Mouse (Mus musculus) CH12.LX (cell line): ENCODE data around the gene Trim43a. TPM values are rescaled to one million over a fixed set of nuclear protein-coding genes. Genes with fewer than 3 reads are reported as not detected.
"Not testable (repeated sequence)": the region's sequence is repeated elsewhere in the genome, so short reads cannot be mapped to it uniquely, and the experiment has no call there.

Experiments
- DNase-seq: peaks from one replicate; pipeline ENCODE4 v3.0.0-alpha.2; 2013; ENCODE audit errors: extremely low read depth
- H3K27ac ChIP-seq: 2 replicates; pipeline ENCODE4 v1.5.1; 2012; ENCODE audit warnings: low read depth, mild to moderate bottlenecking, control low read depth, moderate library complexity; ENCODE audit not compliant: insufficient read depth
- H3K27me3 ChIP-seq: replicated peaks from 2 replicates; pipeline ENCODE3; 2012; ENCODE audit warnings: inconsistent platforms
- H3K36me3 ChIP-seq, 2 experiments: replicated peaks in 1 of 2; 2 replicates each; pipeline versions ENCODE3 to v1.6.1; 2012; ENCODE audit warnings: inconsistent platforms in 1 of 2, low read length in 1 of 2, mild to moderate bottlenecking in 1 of 2, mixed read lengths in 1 of 2, moderate library complexity in 1 of 2; ENCODE audit not compliant: control insufficient read depth in 1 of 2, insufficient read depth in 1 of 2
- H3K4me1 ChIP-seq, 2 experiments: 2 replicates each; pipeline ENCODE4 v1.6.1; 2012; ENCODE audit warnings: inconsistent platforms in 1 of 2, moderate library complexity in 1 of 2; ENCODE audit not compliant: insufficient read depth in 2 of 2, control insufficient read depth in 1 of 2
- H3K4me2 ChIP-seq: 2 replicates; pipeline ENCODE4 v1.6.1; 2012; ENCODE audit warnings: low read depth, mild to moderate bottlenecking, control low read depth; ENCODE audit not compliant: poor library complexity, insufficient read depth, severe bottlenecking
- H3K4me3 ChIP-seq, 3 experiments: fragments of 150-350 bp in 1 of 3; sonication (generic) in 1 of 3; replicated peaks in 1 of 3; 2 replicates each; pipeline versions ENCODE3 to v1.5.1; 2011 to 2012; ENCODE audit warnings: low read depth in 2 of 3, low read length in 2 of 3, mild to moderate bottlenecking in 2 of 3, moderate library complexity in 2 of 3, control low read depth in 1 of 3, improper control_type of control experiment in 1 of 3, inconsistent platforms in 1 of 3, mixed read lengths in 1 of 3; ENCODE audit not compliant: poor library complexity in 1 of 3
- H3K79me2 ChIP-seq: replicated peaks from 2 replicates; pipeline ENCODE4 v1.6.1; 2012; ENCODE audit warnings: mild to moderate bottlenecking, moderate library complexity; ENCODE audit not compliant: control insufficient read depth, poor library complexity, insufficient read depth, severe bottlenecking; ENCODE audit errors: extremely low read depth
- H3K9ac ChIP-seq: 2 replicates; pipeline ENCODE4 v1.6.1; 2012; ENCODE audit warnings: low read depth, mild to moderate bottlenecking, control low read depth, moderate library complexity; ENCODE audit not compliant: insufficient read depth
- H3K9me3 ChIP-seq: replicated peaks from 2 replicates; pipeline ENCODE3; 2012; ENCODE audit warnings: low read length, inconsistent platforms, mixed read lengths
- MAZ ChIP-seq: IDR thresholded peaks from 2 replicates; pipeline ENCODE4 v1.6.1; 2012; ENCODE audit warnings: low read depth, mild to moderate bottlenecking, inconsistent platforms, low read length, improper control_type of control experiment, moderate library complexity
- NELFE ChIP-seq: IDR thresholded peaks from 2 replicates; pipeline ENCODE4 v1.6.1; 2011; ENCODE audit warnings: low read depth, low read length, improper control_type of control experiment
- POLR2A ChIP-seq: IDR thresholded peaks from 2 replicates; pipeline ENCODE4 v1.6.1; 2011; ENCODE audit warnings: low read depth, mild to moderate bottlenecking, improper control_type of control experiment, low read length
- TBP ChIP-seq: conservative IDR thresholded peaks from 2 replicates; pipeline ENCODE4 v1.6.1; 2011; ENCODE audit warnings: low read depth, low read length, improper control_type of control experiment
- TCF12 ChIP-seq: IDR thresholded peaks from 2 replicates; pipeline ENCODE4 v1.6.1; 2014; ENCODE audit warnings: low read depth, mild to moderate bottlenecking, inconsistent platforms, low read length, improper control_type of control experiment
- ZMIZ1 ChIP-seq: IDR thresholded peaks from 2 replicates; pipeline ENCODE4 v1.6.1; 2012; ENCODE audit warnings: low read depth, mild to moderate bottlenecking, inconsistent platforms, low read length, improper control_type of control experiment
- dilution Hi-C: fragments of 300-500 bp; cut with MboI; formaldehyde crosslinking; loops from 2 replicates; pipeline ENCODE4 v1.14.3; 2020; ENCODE audit warnings: low sequenced_read_pairs; ENCODE audit not compliant: extremely low pct_unique_long_range_greater_than_20kb, extremely low pct_ligation_motif_present
- in situ Hi-C: fragments of 300-500 bp; cut with MboI; formaldehyde crosslinking; loops from 3 replicates; pipeline ENCODE4 v1.14.3; 2019; ENCODE audit warnings: low sequenced_read_pairs, low pct_ligation_motif_present, low pct_unique_long_range_greater_than_20kb, mixed read lengths
- polyA plus RNA-seq: library from polyadenylated mRNA; unstranded; fragments of >175 nt; gene quantifications from 2 replicates; pipeline ENCODE4 v1.2.1, GENCODE M21; 2012; ENCODE audit warnings: low read depth; ENCODE audit not compliant: insufficient read length
- total RNA-seq, 2 experiments: library from RNA; depleted of rRNA; stranded (reverse); fragments of 300-350 nt in 1 of 2; fragments of >200 nt in 1 of 2; gene quantifications; 2 replicates each; pipeline ENCODE4 v1.2.3; 2012 to 2014

Gene Trim43a
- total and polyA plus RNA-seq, 3 experiments, result 0.04 to 0.15 TPM; not detected in 1

DNA sequence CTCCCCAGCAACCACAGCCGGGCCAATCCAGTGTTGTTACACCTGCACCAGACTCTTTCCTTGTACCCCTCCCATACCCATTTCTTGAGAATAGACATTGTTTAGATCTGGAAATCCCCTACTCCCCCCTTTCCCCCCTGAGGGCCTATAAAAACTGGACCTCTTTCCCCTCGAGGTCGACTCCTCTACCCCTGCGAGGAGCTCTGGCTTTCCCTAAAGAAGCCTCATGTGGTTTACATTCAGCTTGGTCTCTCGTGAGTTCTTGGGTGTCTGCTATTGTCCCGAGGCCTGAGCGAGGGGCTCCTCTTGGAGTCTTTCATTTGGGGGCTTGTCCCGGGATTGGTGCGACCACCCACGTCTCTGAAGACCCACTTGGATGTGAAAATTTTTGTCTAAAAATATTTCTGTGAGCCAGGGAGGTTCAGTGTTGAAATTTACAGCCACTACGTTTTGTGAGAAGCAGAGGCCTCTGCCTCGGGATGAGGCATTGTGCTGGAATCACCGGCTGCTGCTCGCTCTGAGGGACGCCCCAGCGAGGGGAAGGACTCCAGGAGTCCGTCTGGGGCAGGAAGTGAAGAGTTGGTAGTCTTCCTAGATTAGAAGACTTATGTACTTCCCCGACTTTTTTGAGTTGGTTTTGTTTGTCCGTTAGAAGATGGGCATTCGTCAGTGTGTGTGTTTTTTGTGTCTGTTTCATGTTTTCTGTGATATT lies 45.3 kb downstream of the Trim43a start:
- H3K36me3 ChIP-seq, dilution Hi-C loops, H3K79me2 ChIP-seq, in situ Hi-C loops, H3K27me3 ChIP-seq, H3K4me1 ChIP-seq, H3K9me3 ChIP-seq: not testable (repeated sequence)
- H3K4me2 ChIP-seq, result peak overlapping the region; percentile 61; the same call in 1 of the 2 replicates
- TF ChIP-seq ZMIZ1 (peak; percentile 97), POLR2A (peak; percentile 79), TCF12 (peak; percentile 50; the same call in 1 of the 2 replicates), MAZ (peak; percentile 60; the same call in 1 of the 2 replicates), NELFE (peak; percentile 79), TBP (peak; percentile 89)
- H3K9ac ChIP-seq, result peak overlapping the region; percentile 85
- peak; percentile 67 for DNase-seq
- H3K4me3 ChIP-seq, result peak overlapping the region in 1 of 3 experiments; percentile 22
- peak overlapping the region; percentile 53; the same call in 1 of the 2 replicates for H3K27ac ChIP-seq

- H3K9me3 ChIP-seq, H3K4me2 ChIP-seq, in situ Hi-C loops, H3K27me3 ChIP-seq, H3K4me3 ChIP-seq, DNase-seq, H3K79me2 ChIP-seq, H3K4me1 ChIP-seq, H3K36me3 ChIP-seq, H3K9ac ChIP-seq, H3K27ac ChIP-seq, dilution Hi-C loops: not testable (repeated sequence)
Observed at GRCm38 (mm10) chr9:88638125-88638524, 57.4 kb downstream of the Trim43a start.

Other genes with a start within 250 kb of the Trim43a start
- 8.0 and 8.7 TPM in 2 replicates for gene Snx14, start 141.9 kb upstream of the Trim43a start, total RNA-seq (2012; rRNA removed)
- gene Snx14, start 141.9 kb upstream of the Trim43a start, total RNA-seq (2014; rRNA removed), result 13.9 and 17.4 TPM in 2 replicates
- 10.0 and 10.6 TPM in 2 replicates for gene Snx14, start 141.9 kb upstream of the Trim43a start, polyA plus RNA-seq
- gene Gm20537, start 124.3 kb upstream of the Trim43a start, total RNA-seq (2012; rRNA removed), result 0.67 TPM in 1 of 2 replicates, not detected in the other
- gene Gm20537, start 124.3 kb upstream of the Trim43a start, total RNA-seq (2014; rRNA removed), result not detected in 2 replicates
- 3.9 and 9.4 TPM in 2 replicates for gene Gm20537, start 124.3 kb upstream of the Trim43a start, polyA plus RNA-seq
- gene Syncrip, start 98.3 kb upstream of the Trim43a start, total RNA-seq (2012; rRNA removed), result 102 and 141 TPM in 2 replicates
- gene Syncrip, start 98.3 kb upstream of the Trim43a start, total RNA-seq (2014; rRNA removed), result 227 and 267 TPM in 2 replicates
- 213 and 267 TPM in 2 replicates for gene Syncrip, start 98.3 kb upstream of the Trim43a start, polyA plus RNA-seq
- 7.5 TPM in 2 replicates for gene Zfp949, start 32.9 kb upstream of the Trim43a start, total RNA-seq (2012; rRNA removed)
- 9.3 and 9.7 TPM in 2 replicates for gene Zfp949, start 32.9 kb upstream of the Trim43a start, total RNA-seq (2014; rRNA removed)
- 5.0 and 5.2 TPM in 2 replicates for gene Zfp949, start 32.9 kb upstream of the Trim43a start, polyA plus RNA-seq
- gene Mthfsl, start 139.4 kb downstream of the Trim43a start, total RNA-seq (2012; rRNA removed), result 29.6 and 34.1 TPM in 2 replicates
- 31.8 and 32.2 TPM in 2 replicates for gene Mthfsl, start 139.4 kb downstream of the Trim43a start, total RNA-seq (2014; rRNA removed)
- gene Mthfsl, start 139.4 kb downstream of the Trim43a start, polyA plus RNA-seq, result 30.2 and 34.2 TPM in 2 replicates
- gene Bcl2a1d, start 151.0 kb downstream of the Trim43a start, total RNA-seq (2012; rRNA removed), result 183 and 326 TPM in 2 replicates
- gene Bcl2a1d, start 151.0 kb downstream of the Trim43a start, total RNA-seq (2014; rRNA removed), result 488 and 522 TPM in 2 replicates
- gene Bcl2a1d, start 151.0 kb downstream of the Trim43a start, polyA plus RNA-seq, result 207 and 300 TPM in 2 replicates